Mouse (Mus musculus): ENCODE measurements around the gene Sprr2a1.
"Not testable (repeated sequence)": the region's sequence is repeated elsewhere in the genome, so short reads cannot be mapped to it uniquely, and the experiment has no call there.

DNA sequence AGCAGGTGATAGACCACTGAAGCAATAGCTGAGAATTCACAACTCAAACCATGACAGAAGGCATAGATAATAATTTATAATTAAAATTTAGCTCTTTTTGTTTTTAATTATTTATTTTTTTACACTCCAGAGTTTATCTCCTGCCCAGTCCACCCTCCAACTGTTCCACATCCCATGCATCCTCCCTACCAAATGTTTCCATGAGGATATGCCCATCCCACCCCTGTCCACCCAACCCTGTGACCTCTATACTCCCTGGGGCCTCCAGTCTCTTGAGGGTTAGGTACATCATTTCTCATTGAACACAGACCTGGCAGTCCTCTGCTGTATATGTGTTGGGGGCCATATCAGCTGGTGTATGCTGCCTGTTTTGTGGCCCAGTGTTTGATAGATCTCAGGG, 42.9 kb downstream of the Sprr2a1 start:
- TF ChIP-seq CTCF (IDR thresholded peaks at IDR 0.05; ENCODE audit: control insufficient read depth, insufficient read depth, insufficient replicate concordance, low read depth, low read length); POLR2A (IDR thresholded peaks at IDR 0.05; ENCODE audit: control insufficient read depth, low read depth, low read length): not testable (repeated sequence)
